Mouse (Mus musculus) T-cell, adult 66 days (primary cell): ENCODE measurements around the gene Olfr1308. TPM values are rescaled to one million over a fixed set of nuclear protein-coding genes. Genes with fewer than 3 reads are reported as not detected.

ENCODE experiments used
- total RNA-seq, 2 experiments: library from RNA; stranded (reverse); gene quantifications; 3 replicates in 1 of 2; 4 replicates in 1 of 2; pipeline ENCODE4 v1.2.4; 2023

Gene Olfr1308
- not detected for total RNA-seq

DNA sequence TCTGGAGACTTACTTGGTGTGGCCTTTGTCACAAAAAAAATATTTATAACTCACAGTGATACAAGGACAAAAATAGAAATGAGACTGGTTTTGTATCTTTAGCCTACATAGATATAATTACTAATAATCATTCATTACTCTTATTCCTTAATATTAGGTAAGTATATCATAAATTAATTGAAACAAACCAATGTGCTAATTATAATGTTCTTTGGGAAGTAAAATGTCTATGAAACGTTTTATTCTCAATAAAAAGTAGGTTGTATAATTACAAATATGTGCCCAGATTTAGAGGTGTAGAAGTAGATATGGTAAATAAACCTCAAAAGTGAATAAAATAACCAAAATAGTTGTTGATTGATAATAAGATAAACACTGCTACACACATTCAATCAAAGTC is at the start of gene Olfr1308:
TSS of gene Olfr1308 (minus strand) at position 101 of the 400 bp plus-strand sequence.

DNA sequence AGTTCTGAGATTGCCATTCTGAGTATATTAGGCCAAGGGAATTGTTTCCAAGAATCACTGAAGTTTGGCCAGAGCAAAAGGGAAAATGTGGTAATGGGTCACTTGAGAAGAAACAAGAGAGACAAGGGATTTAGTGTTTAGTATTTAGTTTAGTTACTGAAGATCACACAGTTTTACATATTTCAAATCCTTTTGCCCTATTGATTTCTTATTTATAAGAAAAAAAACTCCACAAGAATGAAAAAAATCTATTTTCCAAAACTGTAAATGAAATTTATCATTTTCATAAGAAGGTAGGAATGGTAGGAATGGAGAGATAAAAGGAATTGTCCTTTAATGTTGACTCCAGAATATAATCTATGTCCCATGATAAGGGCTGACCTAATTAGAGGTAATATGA is 47.9 kb upstream of the Olfr1308 start, which contains the start of gene Olfr1310:
TSS of gene Olfr1310 (minus strand) at position 101 of the 400 bp plus-strand sequence.

DNA sequence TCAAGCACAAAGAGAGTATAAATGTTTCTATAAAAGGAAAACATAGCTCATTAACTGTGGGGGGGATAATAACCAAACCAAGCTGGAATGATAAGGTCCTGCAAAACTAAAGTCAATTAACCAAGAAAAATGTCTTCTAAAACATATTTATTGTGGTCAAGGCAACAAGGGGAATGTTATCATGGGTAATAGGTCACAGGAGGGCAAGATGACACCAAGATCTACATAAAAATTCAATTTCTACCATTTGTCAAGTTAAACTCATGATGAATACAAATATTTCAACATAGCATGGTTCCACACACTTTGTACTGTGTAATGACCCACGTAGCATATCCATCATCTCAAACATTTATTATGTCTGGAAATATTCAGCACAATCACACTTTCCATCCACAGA is 25.4 kb upstream of the Olfr1308 start, which contains the start of gene Olfr1309:
TSS of gene Olfr1309 (minus strand) at position 101 of the 400 bp plus-strand sequence.

DNA sequence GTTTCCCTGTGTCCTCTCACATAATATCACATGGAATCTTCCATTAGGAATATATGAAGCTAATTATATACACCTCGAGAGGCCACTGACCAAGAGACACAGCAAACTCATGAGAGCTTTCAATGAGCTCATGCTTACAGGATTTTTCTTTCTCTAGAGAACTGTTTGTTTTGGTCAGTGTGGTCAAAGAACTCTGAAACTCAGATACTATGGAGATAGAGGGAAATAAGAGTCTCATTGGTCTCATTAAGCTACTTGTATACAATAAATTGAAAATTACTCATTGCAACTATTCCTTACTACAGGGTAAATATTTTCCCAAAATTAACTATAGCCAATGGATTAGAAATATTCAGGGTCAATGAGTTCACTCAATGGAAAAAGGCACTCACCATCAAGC is 15.4 kb downstream of the Olfr1308 start, which contains the start of gene Olfr1307:
TSS of gene Olfr1307 (minus strand) at position 101 of the 400 bp plus-strand sequence.

DNA sequence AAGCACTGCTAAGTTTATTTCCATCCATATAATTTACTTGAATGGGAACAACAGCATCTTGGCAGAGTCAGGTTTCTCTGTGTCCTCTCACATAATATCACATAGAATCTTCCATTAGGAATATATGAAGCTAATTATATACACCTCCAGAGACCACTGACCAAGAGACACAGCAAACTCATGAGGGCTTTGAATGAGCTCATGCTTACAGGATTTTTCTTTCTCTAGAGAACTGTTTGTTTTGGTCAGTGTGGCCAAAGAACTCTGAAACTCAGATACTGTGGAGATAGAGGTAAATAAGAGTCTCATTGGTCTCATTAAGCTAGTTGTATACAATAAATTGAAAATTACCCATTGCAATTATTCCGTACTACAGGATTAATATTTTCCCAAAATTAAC is 48.6 kb downstream of the Olfr1308 start, which contains the start of gene Olfr1306:
TSS of gene Olfr1306 (minus strand) at position 101 of the 400 bp plus-strand sequence.

Other genes starting within 250 kb of the Olfr1308 start
- gene Olfr1301, start 213.9 kb downstream of the Olfr1308 start, total RNA-seq, result not detected
- gene Olfr1302, start 187.5 kb downstream of the Olfr1308 start, total RNA-seq, result not detected
- gene Olfr1303, start 144.6 kb downstream of the Olfr1308 start, total RNA-seq, result not detected
- gene Olfr1305, start 87.8 kb downstream of the Olfr1308 start, total RNA-seq, result not detected
- gene Olfr1306, start 48.7 kb downstream of the Olfr1308 start, total RNA-seq, result not detected
- gene Olfr1307, start 15.5 kb downstream of the Olfr1308 start, total RNA-seq, result under 1 TPM; 0.15 to 0.17 TPM
- not detected for gene Olfr1309, start 25.3 kb upstream of the Olfr1308 start, total RNA-seq
- gene Olfr1310, start 47.8 kb upstream of the Olfr1308 start, total RNA-seq, result not detected
- gene Olfr1311, start 59.5 kb upstream of the Olfr1308 start, total RNA-seq, result not detected
- gene Olfr1312, start 85.3 kb upstream of the Olfr1308 start, total RNA-seq, result not detected
- not detected for gene Olfr1313, start 112.9 kb upstream of the Olfr1308 start, total RNA-seq
- not detected for gene Olfr1314, start 131.8 kb upstream of the Olfr1308 start, total RNA-seq
- gene Olfr1315-ps1, start 150.5 kb upstream of the Olfr1308 start, total RNA-seq, result not detected
- gene Olfr1316, start 170.0 kb upstream of the Olfr1308 start, total RNA-seq, result not detected
- gene Olfr1317, start 175.4 kb upstream of the Olfr1308 start, total RNA-seq, result not detected
- gene Olfr1318, start 189.3 kb upstream of the Olfr1308 start, total RNA-seq, result not detected